Mouse (Mus musculus) kidney, adult 2 months (tissue): ENCODE measurements around the gene Ildr1. TPM values are rescaled to one million over a fixed set of nuclear protein-coding genes. Genes with fewer than 3 reads are reported as not detected.

Experiments used
- DNase-seq: peaks from one replicate; pipeline ENCODE4 v3.0.0; 2021
- H3K27ac ChIP-seq: fragments of 200-500 bp; 2 replicates; pipeline ENCODE4 v1.5.1; 2012; ENCODE audit warnings: low read depth, low read length, control low read depth, inconsistent platforms; ENCODE audit not compliant: insufficient read depth
- H3K27me3 ChIP-seq: fragments of 200-500 bp; replicated peaks from 2 replicates; pipeline ENCODE4 v1.6.1; 2012; ENCODE audit warnings: mild to moderate bottlenecking, moderate library complexity, low read length, inconsistent platforms; ENCODE audit not compliant: control insufficient read depth, insufficient read depth
- H3K36me3 ChIP-seq: fragments of 200-500 bp; 2 replicates; pipeline ENCODE4 v1.6.1; 2012; ENCODE audit warnings: mild to moderate bottlenecking, moderate library complexity, low read length, inconsistent platforms; ENCODE audit not compliant: control insufficient read depth, insufficient read depth
- H3K4me1 ChIP-seq: fragments of 200-500 bp; 2 replicates; pipeline ENCODE4 v1.6.1; 2011; ENCODE audit warnings: low read length; ENCODE audit not compliant: control insufficient read depth, insufficient read depth
- H3K4me3 ChIP-seq: fragments of 200-500 bp; 2 replicates; pipeline ENCODE4 v1.5.1; 2011; ENCODE audit warnings: mild to moderate bottlenecking, low read depth, low read length, control low read depth; ENCODE audit not compliant: insufficient read depth
- CTCF ChIP-seq: fragments of 200-500 bp; conservative IDR thresholded peaks from 2 replicates; pipeline ENCODE4 v1.5.1; 2011; ENCODE audit warnings: low read depth, mild to moderate bottlenecking, control low read depth, low read length, moderate library complexity, mixed read lengths; ENCODE audit not compliant: insufficient read depth, insufficient read length
- POLR2A ChIP-seq: fragments of 200-500 bp; IDR thresholded peaks from one replicate; pipeline ENCODE4 v1.6.1; 2011; ENCODE audit warnings: low read depth, low read length, control low read depth
- WGBS: fragments of 180-500 bp; shearing (Covaris S2); methylation state at CpG from one replicate; pipeline ENCODE4 v1.1.7; 2018; 5-methylcytosine and 5-hydroxymethylcytosine counted together
- polyA plus RNA-seq: library from polyadenylated mRNA; depleted of rRNA; stranded (reverse); fragments of >200 nt; gene quantifications from 2 replicates; pipeline ENCODE4 v1.2.3, GENCODE M21; 2012

Ildr1 gene
- polyA plus RNA-seq, 1 experiment, result 20.4 TPM

GRCm38 (mm10) chr16:36700484-36700883 is 6.7 kb downstream of the Ildr1 start:
- WGBS, result 83% methylated on average over 2 of the region's 2 CpGs
- DNase-seq, result no peak

GRCm38 (mm10) chr16:36707702-36708423 is 14.1 kb downstream of the Ildr1 start:
- Histone ChIP-seq H3K4me1 (no peaks in the 10 kb centered on the region), H3K36me3 (no peaks in the 10 kb centered on the region; the same call in 1 of the 2 replicates), H3K27ac (peak overlapping the region; percentile 66), H3K4me3 (no peak overlapping the region), H3K27me3 (no peaks in the 10 kb centered on the region)
- no peak for TF ChIP-seq POLR2A
- DNase-seq, result peak; percentile 78
- WGBS, result 43% methylated on average over 6 of the region's 6 CpGs

More at GRCm38 (mm10) chr16:36700484-36700883, 6.7 kb downstream of the Ildr1 start:
- Histone ChIP-seq H3K36me3 (no peaks in the 10 kb centered on the region), H3K4me3 (no peak overlapping the region), H3K27ac (no peak overlapping the region), H3K27me3 (no peaks in the 10 kb centered on the region), H3K4me1 (no peaks in the 10 kb centered on the region)
- TF ChIP-seq CTCF (no peak), POLR2A (no peak)

DNA sequence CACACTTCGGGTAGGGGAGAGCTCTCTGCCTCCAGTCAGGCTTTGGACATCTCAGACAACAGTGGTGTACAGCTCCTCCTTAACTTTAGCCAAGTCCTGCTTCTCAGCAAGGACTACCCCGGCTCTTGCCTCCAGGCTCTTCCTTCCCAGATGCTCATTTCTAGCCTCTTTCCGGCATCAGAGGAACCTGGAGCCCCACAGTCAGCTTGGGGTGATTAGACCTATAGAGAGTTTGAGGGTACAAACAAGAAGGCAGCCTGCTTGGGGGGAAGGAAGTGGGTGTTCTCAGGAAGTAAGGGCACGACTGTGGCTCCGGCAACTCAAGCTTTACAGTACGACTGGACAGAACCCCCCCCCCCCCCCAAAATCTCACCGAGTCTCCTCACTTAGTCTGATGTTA is 15.0 kb downstream of the Ildr1 start:
- H3K27ac ChIP-seq, result peak overlapping the region; percentile 66
- no peaks in the 10 kb centered on the region for H3K4me1 ChIP-seq
- no peaks in the 10 kb centered on the region; the same call in 1 of the 2 replicates for H3K36me3 ChIP-seq
- H3K4me3 ChIP-seq, result no peak overlapping the region
- no peak for DNase-seq
- TF ChIP-seq POLR2A (no peak), CTCF (no peak)
- no peaks in the 10 kb centered on the region for H3K27me3 ChIP-seq
- 65% methylated on average over 7 of the region's 7 CpGs for WGBS

DNA sequence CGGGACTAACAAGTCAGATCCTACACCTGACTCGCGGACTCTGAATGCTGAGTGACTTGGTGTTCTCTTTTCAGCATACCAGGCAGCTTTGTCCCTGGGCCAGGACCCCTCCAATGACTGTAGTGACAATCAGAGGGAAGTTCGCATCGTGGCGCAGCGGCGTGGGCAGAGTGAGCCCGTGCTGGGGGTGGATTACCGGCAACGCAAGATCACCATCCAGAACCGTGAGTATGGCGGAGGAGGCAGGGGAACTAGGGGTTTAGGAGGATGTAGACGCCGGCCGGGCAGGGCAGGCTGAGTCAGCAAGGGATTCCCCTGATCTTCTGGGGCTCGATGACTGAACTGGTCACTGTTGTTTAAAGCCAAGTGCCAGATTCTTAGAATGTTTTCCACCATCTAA is 15.6 kb downstream of the Ildr1 start:
- WGBS, result 92% methylated on average over 17 of the region's 17 CpGs
- no peak for DNase-seq
- Histone ChIP-seq H3K4me1 (no peaks in the 10 kb centered on the region), H3K27ac (no peak overlapping the region), H3K36me3 (no peaks in the 10 kb centered on the region; the same call in 1 of the 2 replicates), H3K27me3 (no peaks in the 10 kb centered on the region), H3K4me3 (no peak overlapping the region)
- no peak for TF ChIP-seq POLR2A
- TF ChIP-seq CTCF, result no peak

DNA sequence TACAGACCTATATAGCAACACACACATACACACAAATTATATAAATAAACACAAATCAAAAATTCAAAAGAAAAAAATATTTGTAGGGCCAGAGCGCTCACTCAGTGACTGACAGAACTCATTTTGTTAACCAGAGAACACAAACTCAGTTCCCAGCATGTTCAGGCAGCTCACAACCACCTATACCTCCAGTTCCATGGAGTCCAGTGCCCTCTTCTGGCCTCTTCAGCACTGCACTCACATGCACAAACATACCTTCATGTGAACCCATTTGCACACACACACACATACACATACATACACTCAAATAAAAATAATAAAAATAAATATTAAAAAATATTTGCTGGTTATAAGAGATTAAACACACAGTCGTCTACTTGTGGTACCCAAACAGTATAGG is 17.0 kb downstream of the Ildr1 start:
- no peaks in the 10 kb centered on the region; the same call in 1 of the 2 replicates for H3K36me3 ChIP-seq
- WGBS, result 90% methylated on average over 2 of the region's 2 CpGs
- DNase-seq, result no peak
- TF ChIP-seq CTCF (peak; percentile 43), POLR2A (no peak)
- H3K4me1 ChIP-seq, result no peaks in the 10 kb centered on the region
- H3K27ac ChIP-seq, result no peak overlapping the region
- no peaks in the 10 kb centered on the region for H3K27me3 ChIP-seq
- H3K4me3 ChIP-seq, result no peak overlapping the region

DNA sequence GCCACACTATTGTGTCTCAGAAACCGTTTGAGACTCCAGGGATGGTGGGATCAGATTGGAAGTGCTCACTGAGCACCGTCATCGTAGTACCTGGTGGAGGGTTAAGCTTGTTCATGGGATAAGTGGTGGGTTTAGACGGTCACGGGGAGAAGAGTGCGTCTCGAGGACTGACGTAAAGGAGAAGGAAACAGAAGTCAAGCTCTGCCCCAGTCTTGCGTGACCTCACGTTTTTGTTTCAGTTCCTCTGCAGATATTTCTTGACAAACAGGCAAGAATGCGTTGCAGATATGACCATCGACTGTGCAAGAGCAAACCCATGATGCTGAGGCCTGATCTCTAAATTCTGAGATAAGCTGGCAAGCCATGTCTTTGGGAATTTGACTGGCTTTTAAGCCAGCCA is 18.0 kb downstream of the Ildr1 start:
- TF ChIP-seq CTCF, result no peak
- no peak for TF ChIP-seq POLR2A

DNA sequence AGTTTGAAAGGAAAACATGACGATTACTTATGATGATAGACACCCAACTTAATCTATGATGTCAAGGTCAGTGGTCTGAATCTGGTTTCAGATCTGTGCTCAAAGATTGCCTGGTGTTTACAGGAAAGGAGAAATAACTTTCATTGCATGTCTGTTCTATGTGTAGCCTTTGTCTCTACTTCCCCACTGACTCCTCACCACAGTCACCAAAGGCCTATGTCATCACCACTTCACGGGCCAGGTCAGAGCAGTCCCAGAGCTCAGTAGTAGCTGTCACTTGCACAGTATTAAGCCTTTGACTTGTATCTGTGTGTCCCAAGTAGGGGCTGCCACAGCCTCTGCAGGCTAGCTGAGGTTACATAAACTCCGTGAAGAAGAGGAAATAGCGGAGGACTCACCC is 23.7 kb downstream of the Ildr1 start:
- no peaks in the 10 kb centered on the region; the same call in 1 of the 2 replicates for H3K36me3 ChIP-seq
- no peak for DNase-seq
- 88% methylated on average over 4 of the region's 4 CpGs for WGBS
- H3K4me3 ChIP-seq, result no peak overlapping the region
- H3K4me1 ChIP-seq, result no peaks in the 10 kb centered on the region
- no peaks in the 10 kb centered on the region for H3K27me3 ChIP-seq
- no peak for TF ChIP-seq POLR2A
- H3K27ac ChIP-seq, result no peak overlapping the region

More for the DNA sequence above, 18.0 kb downstream of the Ildr1 start:
- Histone ChIP-seq H3K4me1 (no peaks in the 10 kb centered on the region), H3K4me3 (no peak overlapping the region), H3K27ac (no peak overlapping the region), H3K36me3 (no peaks in the 10 kb centered on the region; the same call in 1 of the 2 replicates), H3K27me3 (no peaks in the 10 kb centered on the region)
- peak; percentile 17 for DNase-seq
- 89% methylated on average over 12 of the region's 12 CpGs for WGBS
